Mouse (Mus musculus) ES-E14 (cell line): ENCODE data around the gene Prg4.

Experiments used
- CHD2 ChIP-seq: IDR thresholded peaks from 2 replicates; pipeline ENCODE4 v1.6.1; 2014; ENCODE audit warnings: mild to moderate bottlenecking, low read depth, low read length, inconsistent platforms
- HCFC1 ChIP-seq: IDR thresholded peaks from 2 replicates; pipeline ENCODE4 v1.6.1; 2012; ENCODE audit warnings: low read length, inconsistent platforms, borderline replicate concordance; ENCODE audit not compliant: insufficient read depth
- MAFK ChIP-seq: IDR thresholded peaks from 2 replicates; pipeline ENCODE4 v1.6.1; 2014; ENCODE audit warnings: mild to moderate bottlenecking, low read depth, low read length, inconsistent platforms; ENCODE audit not compliant: insufficient read depth
- ZC3H11A ChIP-seq: IDR thresholded peaks from 2 replicates; pipeline ENCODE4 v1.6.1; 2012; ENCODE audit warnings: low read depth, mild to moderate bottlenecking, inconsistent platforms, low read length, borderline replicate concordance
- ZNF384 ChIP-seq: IDR thresholded peaks from 2 replicates; pipeline ENCODE4 v1.6.1; 2012; ENCODE audit warnings: low read depth, low read length, inconsistent platforms

DNA sequence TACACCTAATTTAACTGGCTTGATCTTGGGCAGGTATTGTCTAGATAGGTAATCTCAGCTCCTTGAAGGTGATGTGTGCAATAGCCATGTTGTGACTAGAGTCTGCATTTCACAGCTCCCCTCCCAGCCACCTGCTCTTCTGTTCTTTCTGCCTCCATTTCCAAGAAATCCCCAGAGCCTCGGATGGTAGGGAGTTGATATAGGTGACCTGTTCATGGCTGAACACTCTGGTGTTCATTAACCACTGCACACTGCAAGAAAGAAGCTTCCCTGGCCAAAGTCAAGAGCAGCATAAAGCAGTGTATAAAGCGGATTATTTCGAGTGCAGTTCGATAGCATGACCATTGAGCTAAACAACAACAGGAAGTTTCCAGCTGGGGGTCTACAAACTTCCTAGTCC, 47.5 kb downstream of the Prg4 start:
- no peak for TF ChIP-seq HCFC1
- no peak for TF ChIP-seq CHD2
- no peak for TF ChIP-seq MAFK
- TF ChIP-seq ZNF384: no peak
- TF ChIP-seq ZC3H11A: no peak
